Mouse (Mus musculus) forebrain, embryonic 14.5 days (tissue): Measurements from ENCODE around the gene Atf5. TPM values are rescaled to one million over a fixed set of nuclear protein-coding genes. Genes with fewer than 3 reads are reported as not detected.

Source experiments
- ATAC-seq: fragments of 200-750 bp; cut with Nextera tagmentation; 2 replicates; pipeline ENCODE4 v1.8.0; 2017; ENCODE audit warnings: mild to moderate bottlenecking, moderate library complexity
- DNase-seq: peaks from one replicate; pipeline ENCODE4 v3.0.0-alpha.2; 2015; ENCODE audit warnings: low spot score
- H3K27ac ChIP-seq: fragments of 300-500 bp; sonication (generic); 2 replicates; pipeline ENCODE4 v1.5.1; 2014; ENCODE audit warnings: low read depth, mild to moderate bottlenecking, control low read depth, low read length, moderate library complexity
- H3K27me3 ChIP-seq: fragments of 300-500 bp; sonication (generic); replicated peaks from 2 replicates; pipeline ENCODE4 v1.6.1; 2014; ENCODE audit warnings: low read length, control low read depth, mixed read lengths; ENCODE audit not compliant: control insufficient read depth, insufficient read depth
- H3K36me3 ChIP-seq: fragments of 300-500 bp; sonication (generic); 2 replicates; pipeline ENCODE4 v1.6.1; 2014; ENCODE audit warnings: low read length, control low read depth; ENCODE audit not compliant: control insufficient read depth, insufficient read depth
- H3K4me1 ChIP-seq: fragments of 300-500 bp; sonication (generic); 2 replicates; pipeline ENCODE4 v1.6.1; 2014; ENCODE audit warnings: antibody characterized with exemption, low read length, control low read depth; ENCODE audit not compliant: control insufficient read depth, insufficient read depth
- H3K4me2 ChIP-seq: fragments of 300-500 bp; sonication (generic); 2 replicates; pipeline ENCODE4 v1.6.1; 2014; ENCODE audit warnings: mild to moderate bottlenecking, control low read depth, low read length
- H3K4me3 ChIP-seq: fragments of 300-500 bp; sonication (generic); 2 replicates; pipeline ENCODE4 v1.5.1; 2014; ENCODE audit warnings: low read depth, low read length, control low read depth
- H3K9ac ChIP-seq: fragments of 300-500 bp; sonication (generic); 2 replicates; pipeline ENCODE4 v1.6.1; 2014; ENCODE audit warnings: mild to moderate bottlenecking, low read length, control low read depth, moderate library complexity
- H3K9me3 ChIP-seq: fragments of 300-500 bp; sonication (generic); replicated peaks from 2 replicates; pipeline ENCODE4 v1.6.1; 2016; ENCODE audit warnings: low read length, control low read depth, mixed read lengths; ENCODE audit not compliant: control insufficient read depth
- WGBS: fragments of 180-500 bp; shearing (Covaris S2); extraction: QIAGEN DNeasy Blood & Tissue Kit; methylation state at CpG from one replicate; pipeline ENCODE4 v1.1.7; 2014; 5-methylcytosine and 5-hydroxymethylcytosine counted together
- polyA plus RNA-seq: library from polyadenylated mRNA; unstranded; fragments of >200 nt; fragmentation: Nextera tagmentation; extraction: Ambion mirVana; gene quantifications from 2 replicates; pipeline ENCODE4 v1.2.1, GENCODE M21; 2014

Gene Atf5
- polyA plus RNA-seq, 1 experiment from 2014 or later = 4.2 TPM

GRCm38 (mm10) chr7:44841825-44842463 lies 25.5 kb upstream of the Atf5 start:
- no peak overlapping the region for H3K9ac ChIP-seq
- peaks cover 21% of the 10 kb centered on the region; the same call in 1 of the 2 replicates for H3K27me3 ChIP-seq
- H3K4me1 ChIP-seq = peaks cover 8% of the 10 kb centered on the region; the same call in 1 of the 2 replicates
- H3K27ac ChIP-seq = no peak overlapping the region
- H3K4me2 ChIP-seq = no peak overlapping the region
- ATAC-seq (no peak), DNase-seq (no peak)
- H3K9me3 ChIP-seq = no peaks in the 10 kb centered on the region
- peaks cover 64% of the 10 kb centered on the region for H3K36me3 ChIP-seq
- H3K4me3 ChIP-seq = no peak overlapping the region
- 93% methylated on average over 8 of the region's 8 CpGs for WGBS

- H3K4me2 ChIP-seq = no peak overlapping the region
- WGBS = 55% methylated on average over 14 of the region's 14 CpGs
- DNase-seq (no peak), ATAC-seq (no peak)
- H3K9me3 ChIP-seq = no peaks in the 10 kb centered on the region
- H3K27ac ChIP-seq = no peak overlapping the region
- H3K9ac ChIP-seq = no peak overlapping the region
- H3K36me3 ChIP-seq = peaks cover 53% of the 10 kb centered on the region
- no peak overlapping the region for H3K4me3 ChIP-seq
- peaks cover 8% of the 10 kb centered on the region; the same call in 1 of the 2 replicates for H3K4me1 ChIP-seq
- H3K27me3 ChIP-seq = peaks cover 21% of the 10 kb centered on the region; the same call in 1 of the 2 replicates
Measured at GRCm38 (mm10) chr7:44840426-44840825, 24.0 kb upstream of the Atf5 start.

DNA sequence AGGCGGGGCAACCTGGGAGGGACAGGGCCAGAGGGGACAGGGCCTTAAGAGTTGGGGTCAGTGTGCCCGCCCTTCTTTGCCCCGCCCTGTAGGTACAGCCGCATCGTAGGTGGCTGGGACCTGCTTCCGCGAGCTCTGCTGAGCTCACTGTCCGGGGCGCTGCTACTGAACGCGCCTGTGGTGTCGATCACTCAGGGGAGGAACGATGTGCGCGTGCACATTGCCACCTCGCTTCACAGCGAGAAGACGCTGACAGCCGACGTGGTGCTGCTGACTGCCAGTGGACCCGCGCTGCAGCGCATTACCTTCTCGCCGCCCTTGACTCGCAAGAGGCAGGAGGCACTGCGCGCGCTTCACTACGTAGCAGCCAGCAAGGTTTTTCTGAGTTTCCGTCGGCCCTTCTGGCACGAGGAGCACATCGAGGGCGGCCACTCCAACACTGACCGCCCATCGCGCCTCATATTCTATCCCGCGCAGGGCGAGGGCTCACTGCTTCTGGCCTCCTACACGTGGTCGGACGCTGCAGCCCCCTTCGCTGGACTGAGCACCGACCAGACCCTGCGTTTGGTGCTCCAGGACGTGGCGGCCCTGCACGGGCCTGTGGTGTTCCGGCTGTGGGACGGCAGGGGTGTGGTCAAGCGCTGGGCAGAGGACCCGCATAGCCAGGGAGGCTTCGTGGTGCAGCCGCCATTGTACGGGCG lies 23.2 kb upstream of the Atf5 start:
- peak overlapping the region; percentile 26 for H3K4me3 ChIP-seq
- peaks cover 8% of the 10 kb centered on the region; the same call in 1 of the 2 replicates for H3K4me1 ChIP-seq
- H3K9ac ChIP-seq = peak overlapping the region; percentile 60
- no peaks in the 10 kb centered on the region for H3K9me3 ChIP-seq
- H3K27me3 ChIP-seq = peaks cover 21% of the 10 kb centered on the region; the same call in 1 of the 2 replicates
- 1% methylated on average over 57 of the region's 58 CpGs for WGBS
- H3K36me3 ChIP-seq = peaks cover 45% of the 10 kb centered on the region
- ATAC-seq = peak; percentile 68
- H3K4me2 ChIP-seq = peak overlapping the region; percentile 52
- DNase-seq = peak; percentile 75
- H3K27ac ChIP-seq = no peak overlapping the region

DNA sequence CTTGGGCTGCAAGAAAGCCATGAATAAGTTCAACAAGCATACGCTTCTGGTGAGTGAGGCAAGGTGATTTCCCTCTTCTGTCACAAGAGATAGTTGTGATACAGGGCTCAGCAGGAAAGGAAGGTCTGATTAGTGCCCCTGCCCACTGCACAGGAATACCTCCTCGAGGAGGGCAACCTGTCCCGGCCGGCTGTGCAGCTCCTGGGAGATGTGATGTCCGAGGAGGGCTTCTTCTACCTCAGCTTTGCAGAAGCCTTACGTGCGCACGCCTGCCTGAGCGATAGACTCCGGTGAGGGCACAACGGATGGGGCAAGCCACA lies 22.7 kb upstream of the Atf5 start:
- Histone ChIP-seq H3K4me2 (peak overlapping the region; percentile 52), H3K27me3 (peaks cover 21% of the 10 kb centered on the region; the same call in 1 of the 2 replicates), H3K4me3 (peak overlapping the region; percentile 26), H3K27ac (no peak overlapping the region), H3K4me1 (peaks cover 8% of the 10 kb centered on the region; the same call in 1 of the 2 replicates), H3K36me3 (peaks cover 40% of the 10 kb centered on the region), H3K9me3 (no peaks in the 10 kb centered on the region), H3K9ac (peak overlapping the region; percentile 60)
- WGBS = 30% methylated on average over 11 of the region's 11 CpGs
- ATAC-seq = no peak
- no peak for DNase-seq

DNA sequence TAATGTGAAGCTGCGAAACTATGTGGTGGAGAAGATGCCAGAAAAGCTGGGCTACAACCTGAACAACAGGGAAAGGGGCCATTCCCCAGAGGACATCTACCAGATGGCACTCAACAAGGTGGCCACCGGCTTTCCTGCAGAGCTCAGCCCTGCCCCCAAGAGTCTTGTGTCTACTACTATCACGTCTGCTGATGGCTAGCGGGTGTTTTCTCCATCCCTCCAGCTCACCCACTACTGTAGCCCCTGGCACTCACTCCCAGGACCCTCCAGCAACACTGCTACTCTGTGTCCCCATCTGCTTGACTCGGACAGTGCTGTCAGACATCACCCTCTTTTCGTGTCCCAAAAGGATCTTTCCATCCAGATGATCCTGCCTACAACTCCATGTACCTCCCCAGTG lies 21.6 kb upstream of the Atf5 start:
- H3K9me3 ChIP-seq = no peaks in the 10 kb centered on the region
- H3K4me2 ChIP-seq = no peak overlapping the region
- no peak overlapping the region for H3K9ac ChIP-seq
- ATAC-seq (no peak), DNase-seq (no peak)
- peaks cover 8% of the 10 kb centered on the region; the same call in 1 of the 2 replicates for H3K4me1 ChIP-seq
- peaks cover 30% of the 10 kb centered on the region for H3K36me3 ChIP-seq
- no peak overlapping the region for H3K27ac ChIP-seq
- H3K4me3 ChIP-seq = no peak overlapping the region
- WGBS = 85% methylated on average over 6 of the region's 6 CpGs
- H3K27me3 ChIP-seq = peaks cover 21% of the 10 kb centered on the region; the same call in 1 of the 2 replicates

DNA sequence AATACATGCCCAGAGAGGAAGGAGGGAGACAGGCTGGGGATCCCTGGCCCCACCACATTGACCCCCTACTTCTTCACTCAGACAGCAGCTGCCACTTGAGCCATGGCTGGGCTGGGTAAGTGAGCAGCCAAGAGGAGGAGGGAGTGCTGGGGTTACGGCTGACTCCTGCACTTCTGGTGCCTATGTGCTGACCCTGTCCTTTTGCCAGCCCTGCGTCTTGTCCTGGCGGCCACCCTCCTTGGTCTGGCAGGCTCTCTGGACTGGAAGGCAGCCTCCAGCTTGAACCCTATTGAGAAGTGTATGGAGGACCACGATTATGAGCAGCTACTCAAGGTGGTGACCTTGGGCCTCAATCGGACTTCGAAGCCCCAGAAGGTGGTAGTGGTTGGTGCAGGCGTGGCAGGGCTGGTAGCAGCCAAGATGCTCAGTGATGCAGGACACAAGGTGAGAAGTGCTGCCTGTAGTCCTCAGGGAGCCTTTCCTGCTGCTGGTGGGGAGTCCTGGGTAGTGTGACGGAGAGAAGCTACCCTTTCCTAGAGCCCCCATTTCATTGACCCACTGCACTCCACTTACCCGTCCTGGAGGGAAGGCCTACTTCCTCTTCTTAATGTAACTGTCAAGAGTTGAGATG lies 20.1 kb upstream of the Atf5 start:
- Histone ChIP-seq H3K4me2 (no peak overlapping the region), H3K4me3 (no peak overlapping the region), H3K27me3 (peaks cover 21% of the 10 kb centered on the region; the same call in 1 of the 2 replicates), H3K4me1 (peaks cover 8% of the 10 kb centered on the region; the same call in 1 of the 2 replicates), H3K9ac (no peak overlapping the region), H3K27ac (no peak overlapping the region), H3K36me3 (peaks cover 27% of the 10 kb centered on the region), H3K9me3 (no peaks in the 10 kb centered on the region)
- WGBS = 84% methylated on average over 9 of the region's 9 CpGs
- no peak for DNase-seq
- no peak for ATAC-seq

DNA sequence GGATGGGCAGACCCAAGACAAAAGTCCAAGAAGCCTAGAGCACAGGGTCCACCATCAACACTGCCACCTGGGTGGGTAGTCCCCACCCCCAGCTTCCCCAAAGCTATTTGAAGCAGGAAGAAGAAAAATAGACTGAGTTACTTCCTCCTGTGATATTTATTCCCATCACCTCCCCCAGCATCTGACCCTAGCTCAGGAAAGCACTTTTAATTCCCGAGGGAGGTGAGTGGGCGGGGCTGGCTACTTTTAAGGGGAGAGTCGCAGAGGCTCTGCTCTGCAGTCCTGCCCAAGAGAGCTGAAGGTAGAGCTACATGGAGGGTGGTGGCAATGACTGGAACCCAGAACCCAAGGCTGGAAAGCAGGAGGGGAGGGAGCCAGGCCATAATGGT lies 19.6 kb upstream of the Atf5 start:
- Histone ChIP-seq H3K4me3 (no peak overlapping the region), H3K27me3 (peaks cover 21% of the 10 kb centered on the region; the same call in 1 of the 2 replicates), H3K36me3 (peaks cover 27% of the 10 kb centered on the region), H3K9ac (no peak overlapping the region), H3K27ac (no peak overlapping the region), H3K4me2 (no peak overlapping the region), H3K4me1 (peaks cover 8% of the 10 kb centered on the region; the same call in 1 of the 2 replicates), H3K9me3 (no peaks in the 10 kb centered on the region)
- 55% methylated on average over 3 of the region's 3 CpGs for WGBS
- ATAC-seq (no peak), DNase-seq (no peak)

GRCm38 (mm10) chr7:44835373-44836015 lies 19.0 kb upstream of the Atf5 start:
- Histone ChIP-seq H3K27me3 (peaks cover 16% of the 10 kb centered on the region; the same call in 1 of the 2 replicates), H3K9ac (no peak overlapping the region), H3K27ac (no peak overlapping the region), H3K4me2 (no peak overlapping the region), H3K9me3 (no peaks in the 10 kb centered on the region), H3K4me3 (no peak overlapping the region), H3K4me1 (peaks cover 8% of the 10 kb centered on the region; the same call in 1 of the 2 replicates), H3K36me3 (peaks cover 27% of the 10 kb centered on the region)
- 100% methylated on average over 1 of the region's 1 CpGs for WGBS
- DNase-seq (no peak), ATAC-seq (no peak)
